Mouse (Mus musculus) intestine, postnatal 0 days (tissue): ENCODE data around the gene Gm6525. TPM values are rescaled to one million over a fixed set of nuclear protein-coding genes. Genes with fewer than 3 reads are reported as not detected.

Experiments used
- ATAC-seq: fragments of 200-750 bp; cut with Nextera tagmentation; 2 replicates; pipeline ENCODE4 v1.8.0; 2017; ENCODE audit warnings: mild to moderate bottlenecking, moderate TSS enrichment, moderate library complexity
- H3K27ac ChIP-seq: fragments of 300-500 bp; sonication (generic); 2 replicates; pipeline ENCODE4 v1.5.1; 2014; ENCODE audit warnings: mild to moderate bottlenecking, low read depth, low read length, moderate library complexity
- H3K27me3 ChIP-seq: fragments of 300-500 bp; sonication (generic); replicated peaks from 2 replicates; pipeline ENCODE4 v1.6.1; 2014; ENCODE audit warnings: low read length, mixed read lengths; ENCODE audit not compliant: control insufficient read depth, insufficient read depth
- H3K36me3 ChIP-seq: fragments of 300-500 bp; sonication (generic); 2 replicates; pipeline ENCODE4 v1.6.1; 2014; ENCODE audit warnings: mild to moderate bottlenecking, moderate library complexity; ENCODE audit not compliant: control insufficient read depth, insufficient read depth
- H3K4me1 ChIP-seq: fragments of 300-500 bp; sonication (generic); replicated peaks from 2 replicates; pipeline ENCODE4 v1.6.1; 2014; ENCODE audit warnings: antibody characterized with exemption, low read length, mixed read lengths; ENCODE audit not compliant: control insufficient read depth, insufficient read depth
- H3K4me2 ChIP-seq: fragments of 300-500 bp; sonication (generic); replicated peaks from 2 replicates; pipeline ENCODE4 v1.6.1; 2014; ENCODE audit warnings: low read depth, mild to moderate bottlenecking, moderate library complexity
- H3K4me3 ChIP-seq: fragments of 300-500 bp; sonication (generic); 2 replicates; pipeline ENCODE4 v1.5.1; 2014; ENCODE audit warnings: low read depth, low read length
- H3K9ac ChIP-seq: fragments of 300-500 bp; sonication (generic); 2 replicates; pipeline ENCODE4 v1.6.1; 2014; ENCODE audit warnings: mild to moderate bottlenecking, low read depth, low read length
- H3K9me3 ChIP-seq: fragments of 300-500 bp; sonication (generic); 2 replicates; pipeline ENCODE4 v1.6.1; 2016; ENCODE audit warnings: mixed run types; ENCODE audit not compliant: control insufficient read depth
- CTCF ChIP-seq: sonication (generic); IDR thresholded peaks from 2 replicates; pipeline ENCODE4 v1.5.1; 2016; ENCODE audit warnings: low read depth, mild to moderate bottlenecking, control low read depth, antibody characterized with exemption, moderate library complexity
- WGBS: fragments of 180-500 bp; shearing (Covaris S2); extraction: QIAGEN DNeasy Blood & Tissue Kit; methylation state at CpG from one replicate; pipeline ENCODE4 v1.1.7; 2014; 5-methylcytosine and 5-hydroxymethylcytosine counted together
- polyA plus RNA-seq: library from polyadenylated mRNA; unstranded; fragments of >200 nt; fragmentation: Nextera tagmentation; extraction: Ambion mirVana; gene quantifications from 2 replicates; pipeline ENCODE4 v1.2.1, GENCODE M21; 2015

The Gm6525 gene
- polyA plus RNA-seq, 1 experiment from 2014 or later = 0.56 TPM

GRCm38 (mm10) chr3:84131369-84131768 lies 42.5 kb upstream of the Gm6525 start:
- Histone ChIP-seq H3K9me3 (no peaks in the 10 kb centered on the region), H3K27me3 (no peaks in the 10 kb centered on the region), H3K4me1 (no peaks in the 10 kb centered on the region; the same call in 1 of the 2 replicates), H3K4me3 (no peak overlapping the region), H3K4me2 (no peak overlapping the region), H3K9ac (no peak overlapping the region), H3K36me3 (no peaks in the 10 kb centered on the region), H3K27ac (no peak overlapping the region)
- no peak for ATAC-seq
- no peak for TF ChIP-seq CTCF
- 75% methylated on average over 3 of the region's 3 CpGs for WGBS

GRCm38 (mm10) chr3:84135387-84135786 lies 38.5 kb upstream of the Gm6525 start:
- H3K9me3 ChIP-seq = no peaks in the 10 kb centered on the region
- H3K36me3 ChIP-seq = no peaks in the 10 kb centered on the region
- no peaks in the 10 kb centered on the region for H3K27me3 ChIP-seq
- no peak overlapping the region for H3K27ac ChIP-seq
- no peaks in the 10 kb centered on the region for H3K4me1 ChIP-seq
- WGBS = 32% methylated on average over 9 of the region's 9 CpGs
- peak overlapping the region; percentile 40 for H3K4me2 ChIP-seq
- ATAC-seq = peak; percentile 76
- H3K4me3 ChIP-seq = no peak overlapping the region
- H3K9ac ChIP-seq = no peak overlapping the region
- no peak for TF ChIP-seq CTCF

GRCm38 (mm10) chr3:84135933-84136332 lies 38.0 kb upstream of the Gm6525 start:
- no peak for TF ChIP-seq CTCF
- Histone ChIP-seq H3K27ac (no peak overlapping the region), H3K4me3 (no peak overlapping the region), H3K9me3 (no peaks in the 10 kb centered on the region), H3K36me3 (no peaks in the 10 kb centered on the region), H3K4me1 (no peaks in the 10 kb centered on the region), H3K27me3 (no peaks in the 10 kb centered on the region), H3K9ac (no peak overlapping the region), H3K4me2 (peak overlapping the region; percentile 40)
- 56% methylated on average over 6 of the region's 6 CpGs for WGBS
- no peak for ATAC-seq

GRCm38 (mm10) chr3:84136509-84136908 lies 37.4 kb upstream of the Gm6525 start:
- Histone ChIP-seq H3K4me3 (no peak overlapping the region), H3K9me3 (no peaks in the 10 kb centered on the region), H3K27ac (no peak overlapping the region), H3K27me3 (no peaks in the 10 kb centered on the region), H3K36me3 (no peaks in the 10 kb centered on the region), H3K9ac (no peak overlapping the region), H3K4me2 (no peak overlapping the region), H3K4me1 (no peaks in the 10 kb centered on the region)
- no peak for ATAC-seq
- WGBS = 82% methylated on average over 7 of the region's 7 CpGs
- no peak for TF ChIP-seq CTCF

- WGBS = 62% methylated on average over 7 of the region's 7 CpGs
- H3K36me3 ChIP-seq = no peaks in the 10 kb centered on the region
- ATAC-seq = no peak
- H3K9me3 ChIP-seq = no peaks in the 10 kb centered on the region
- H3K4me2 ChIP-seq = no peak overlapping the region
- H3K4me3 ChIP-seq = no peak overlapping the region
- no peak for TF ChIP-seq CTCF
- no peaks in the 10 kb centered on the region for H3K4me1 ChIP-seq
- H3K9ac ChIP-seq = no peak overlapping the region
- H3K27ac ChIP-seq = no peak overlapping the region
- no peaks in the 10 kb centered on the region for H3K27me3 ChIP-seq
These were observed 33.0 kb upstream of the Gm6525 start for GRCm38 (mm10) chr3:84140947-84141346.

- no peaks in the 10 kb centered on the region for H3K27me3 ChIP-seq
- no peak for ATAC-seq
- H3K4me2 ChIP-seq = no peak overlapping the region
- TF ChIP-seq CTCF = no peak
- no peaks in the 10 kb centered on the region for H3K4me1 ChIP-seq
- H3K36me3 ChIP-seq = no peaks in the 10 kb centered on the region
- H3K9me3 ChIP-seq = no peaks in the 10 kb centered on the region
- no peak overlapping the region for H3K4me3 ChIP-seq
- no peak overlapping the region for H3K27ac ChIP-seq
- WGBS = 98% methylated on average over 3 of the region's 3 CpGs
- no peak overlapping the region for H3K9ac ChIP-seq
These were observed 24.1 kb upstream of the Gm6525 start for GRCm38 (mm10) chr3:84149831-84150230.

- Histone ChIP-seq H3K27ac (no peak overlapping the region), H3K4me1 (no peaks in the 10 kb centered on the region; the same call in 1 of the 2 replicates), H3K4me3 (peak overlapping the region; percentile 55; the same call in 1 of the 2 replicates), H3K4me2 (peak overlapping the region; percentile 98), H3K36me3 (peaks cover 2% of the 10 kb centered on the region; the same call in 1 of the 2 replicates), H3K27me3 (no peaks in the 10 kb centered on the region), H3K9ac (no peak overlapping the region), H3K9me3 (no peaks in the 10 kb centered on the region)
- 14% methylated on average over 12 of the region's 12 CpGs for WGBS
- ATAC-seq = no peak
- TF ChIP-seq CTCF = no peak
These were observed 19.2 kb upstream of the Gm6525 start for GRCm38 (mm10) chr3:84154721-84155141.
